Mouse (Mus musculus): Measurements from ENCODE around the gene Atp2b2.

The Atp2b2 gene

DNA sequence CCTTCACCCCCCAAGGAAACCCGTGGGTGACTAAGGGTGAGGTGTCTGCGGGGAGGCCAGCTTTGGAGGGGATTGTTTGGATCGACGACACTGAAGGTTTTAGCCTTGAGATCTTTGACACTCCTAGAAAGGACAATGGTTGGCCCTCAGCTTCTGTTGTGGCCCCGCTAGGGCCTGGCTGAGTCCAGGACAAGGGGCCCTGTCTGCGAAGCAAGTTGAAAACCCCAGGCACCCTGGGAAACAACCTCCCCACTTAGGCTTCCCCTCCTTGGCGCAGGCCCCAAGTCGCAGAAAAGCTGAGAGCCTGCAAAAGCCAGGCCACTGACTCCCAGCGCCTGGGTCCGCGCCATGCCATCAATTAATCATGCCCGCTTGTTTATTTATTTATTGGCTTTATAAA is at the start of gene Atp2b2:
Atp2b2 (minus strand) TSS at position 282 of the 400 bp plus-strand sequence.
- no peak for DNase-seq (ENCODE audit: low spot score)

DNA sequence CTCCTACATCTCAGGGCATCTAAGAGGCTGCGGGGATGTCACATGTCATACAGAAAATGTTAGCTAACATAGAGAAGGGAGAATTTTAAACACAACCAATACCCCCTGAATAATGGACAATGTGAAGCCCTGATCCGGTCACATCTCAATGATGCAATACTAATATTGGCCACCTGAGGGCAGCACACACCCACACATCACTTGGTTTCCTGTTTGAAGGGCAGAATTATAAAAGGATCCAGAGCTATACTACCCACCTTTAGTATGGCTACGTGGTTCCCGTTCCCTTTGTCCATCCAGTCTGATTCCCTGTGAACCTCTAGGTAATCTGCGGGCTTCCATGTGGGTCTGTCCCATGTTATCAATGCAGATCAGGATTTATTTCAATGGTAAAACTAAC is 47.2 kb upstream of the Atp2b2 start:
- no peak for DNase-seq (ENCODE audit: low spot score)

DNA sequence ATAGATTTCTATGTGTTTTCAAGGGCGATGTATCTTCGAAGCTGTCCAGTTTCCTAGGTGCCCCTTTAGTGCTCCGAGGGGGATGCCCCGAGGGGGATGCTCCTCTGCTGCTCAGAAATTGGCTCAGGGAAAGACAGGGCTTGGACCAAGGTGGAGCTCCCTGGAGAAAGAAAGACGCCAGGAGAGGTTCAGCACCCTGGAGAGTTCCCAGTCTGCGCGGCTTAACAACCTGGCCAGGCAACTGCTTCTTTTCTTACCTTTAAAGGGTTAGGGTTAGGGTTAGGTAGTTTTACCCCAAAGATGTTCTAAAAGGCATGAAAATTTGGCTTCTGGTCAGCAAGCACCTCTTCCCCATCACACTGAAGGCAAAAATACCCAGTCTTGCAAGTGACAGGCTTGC is 44.7 kb upstream of the Atp2b2 start:
- no peak for DNase-seq (ENCODE audit: low spot score)

DNA sequence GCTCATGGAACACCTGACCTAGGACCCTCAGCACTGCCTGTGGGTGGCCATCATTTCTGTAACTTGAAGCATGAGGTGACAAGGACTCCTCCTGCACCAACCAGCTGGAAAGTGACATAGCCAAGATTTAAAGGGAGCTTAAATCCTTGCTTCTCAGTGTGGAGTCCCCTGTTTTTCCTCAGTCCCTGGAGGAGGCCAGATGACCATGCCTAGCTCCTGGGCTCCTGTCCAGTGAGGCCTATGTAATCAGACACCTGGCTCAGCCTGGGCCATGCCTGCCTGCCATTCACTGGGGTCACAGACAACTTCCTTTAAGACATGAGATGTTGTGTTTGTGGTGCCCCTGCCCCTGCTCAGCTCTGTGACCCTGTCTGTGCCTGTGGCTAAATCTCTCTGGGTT is 36.1 kb upstream of the Atp2b2 start:
- no peak for DNase-seq (ENCODE audit: low spot score)

DNA sequence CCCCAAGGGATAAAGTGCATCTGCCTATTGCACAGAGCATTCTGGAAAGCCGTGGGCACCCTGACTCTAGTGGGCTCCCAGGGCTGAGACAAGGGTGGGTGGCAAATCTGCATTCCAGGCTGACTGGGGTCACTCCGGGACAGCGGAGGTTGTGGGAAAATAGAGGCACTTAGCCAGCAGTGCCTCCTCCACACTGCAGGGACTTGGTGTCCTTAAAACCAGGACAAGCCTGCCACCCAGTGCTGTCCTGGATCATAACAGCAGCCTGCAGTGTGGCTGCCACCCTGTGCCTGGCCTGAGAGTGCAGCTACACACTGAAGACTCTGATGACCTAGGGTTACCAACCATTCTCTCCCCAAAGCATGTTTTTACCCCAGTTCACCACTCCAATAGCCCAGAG is 34.1 kb upstream of the Atp2b2 start:
- no peak for DNase-seq (ENCODE audit: low spot score)

DNA sequence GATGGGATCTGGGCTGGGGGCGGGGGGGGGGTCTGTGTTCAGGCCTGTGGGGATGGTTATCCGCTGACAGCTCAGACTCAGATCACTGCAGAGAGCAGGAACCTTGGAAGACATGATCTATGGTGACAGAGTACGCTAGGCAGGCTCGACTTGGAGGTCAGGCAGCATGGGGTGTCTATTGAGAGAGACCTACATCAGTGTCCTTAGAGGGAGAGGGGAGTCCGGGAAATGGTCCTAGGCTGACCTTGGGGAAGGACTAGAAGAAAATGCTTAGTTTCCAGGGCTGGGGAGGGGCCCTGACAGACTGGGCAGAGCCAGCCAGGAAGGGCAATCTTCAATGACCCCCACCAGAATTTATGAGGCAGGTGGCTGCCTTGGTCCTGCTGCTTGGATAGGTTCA is 33.6 kb upstream of the Atp2b2 start:
- no peak for DNase-seq (ENCODE audit: low spot score)

DNA sequence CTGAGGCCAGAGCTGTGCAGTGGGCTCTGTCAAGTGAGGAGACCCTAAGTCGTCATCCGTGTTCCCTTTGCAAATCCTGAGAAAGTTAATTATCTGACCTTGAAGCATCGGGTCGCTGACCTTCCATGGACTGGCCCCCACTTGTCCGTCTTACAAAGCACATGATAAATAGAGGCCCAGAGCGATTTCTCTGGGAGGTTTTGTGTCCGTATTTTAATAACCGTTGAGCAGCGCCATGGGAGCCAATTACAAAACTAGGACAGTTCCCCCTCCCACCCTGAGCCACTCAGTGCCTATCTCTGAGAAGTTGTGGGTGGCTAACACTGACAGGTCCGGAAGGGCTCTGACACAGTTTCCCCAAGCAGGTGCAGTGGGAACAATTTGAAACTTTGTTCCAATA is 32.5 kb upstream of the Atp2b2 start:
- no peak for DNase-seq (ENCODE audit: low spot score)

DNA sequence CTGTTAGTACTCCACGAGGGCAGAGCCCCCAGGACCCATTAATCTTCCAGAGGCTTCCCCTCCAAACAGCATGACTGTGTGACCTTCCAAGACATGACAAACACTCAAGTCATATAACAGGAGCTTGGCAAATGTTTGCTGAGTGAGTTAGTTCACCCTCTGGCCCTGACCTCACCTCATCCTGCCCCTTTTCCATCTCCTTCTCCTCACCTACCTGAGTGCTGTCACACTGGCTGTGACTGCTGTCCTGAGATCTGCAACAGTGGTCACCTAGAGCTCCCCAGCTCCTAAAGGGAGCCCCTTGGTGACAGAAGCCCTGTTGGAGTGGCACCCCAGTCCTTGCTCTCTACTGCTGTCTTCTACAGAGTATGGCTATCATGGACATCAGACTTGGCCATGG is 31.8 kb upstream of the Atp2b2 start:
- DNase-seq (ENCODE audit: low spot score), result no peak

DNA sequence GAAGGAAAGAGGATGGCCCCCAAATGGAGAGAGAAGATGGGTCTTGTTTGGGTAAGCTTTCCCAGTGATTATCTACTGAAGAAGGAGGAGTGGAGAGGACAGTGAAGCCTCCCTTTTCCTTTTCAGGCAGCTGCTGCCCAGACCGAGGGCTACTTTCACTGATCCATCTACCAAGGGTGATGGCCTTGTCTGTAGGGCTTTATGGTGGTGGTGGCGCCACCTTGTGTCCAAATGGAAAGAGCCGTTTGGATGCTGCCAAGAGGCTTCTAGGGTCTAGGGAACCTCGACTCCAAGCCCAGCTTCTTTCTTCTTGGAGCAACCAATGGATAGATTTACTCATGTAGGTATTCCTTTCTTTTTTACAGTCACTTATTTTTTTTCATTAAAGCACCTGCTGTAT is 29.2 kb upstream of the Atp2b2 start:
- DNase-seq (ENCODE audit: low spot score), result no peak

DNA sequence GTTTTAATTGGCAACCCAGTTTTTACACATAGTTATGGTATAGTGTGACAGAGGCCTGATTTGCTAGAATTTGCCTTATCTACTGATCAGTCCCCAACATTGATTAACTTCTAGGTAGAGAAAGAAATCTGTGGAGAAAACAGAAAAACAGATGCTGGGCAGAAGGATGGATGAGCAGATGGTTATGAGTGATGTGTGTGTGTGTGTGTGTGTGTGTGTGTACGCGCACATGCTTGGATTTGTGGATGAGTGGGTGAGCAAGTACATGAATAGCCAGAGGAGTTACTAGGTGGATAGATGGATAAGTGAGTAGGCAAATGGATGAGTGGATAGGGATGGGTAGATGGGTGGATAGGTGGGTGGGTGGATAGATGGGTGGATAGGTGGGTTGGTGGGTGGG is 20.7 kb upstream of the Atp2b2 start:
- DNase-seq (ENCODE audit: low spot score), result no peak

DNA sequence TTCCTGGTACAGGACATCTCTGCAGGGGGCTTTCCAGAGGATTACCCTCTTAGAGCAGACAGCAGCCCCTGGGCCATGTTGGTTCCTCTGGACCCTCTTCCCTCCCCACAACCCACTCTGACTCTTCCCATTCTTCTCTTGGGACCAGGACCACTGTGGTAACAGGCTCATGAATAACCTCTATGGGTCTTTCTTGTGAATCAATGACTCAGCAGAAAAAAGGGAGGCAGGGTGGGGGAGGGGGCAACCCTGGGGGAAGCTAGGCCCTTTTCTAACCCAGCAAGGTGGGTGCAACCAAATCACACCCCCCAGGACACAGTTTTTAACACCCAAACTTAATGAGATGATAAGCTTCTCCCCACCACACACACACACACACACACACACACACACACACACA is 20.3 kb upstream of the Atp2b2 start:
- no peak for DNase-seq (ENCODE audit: low spot score)

DNA sequence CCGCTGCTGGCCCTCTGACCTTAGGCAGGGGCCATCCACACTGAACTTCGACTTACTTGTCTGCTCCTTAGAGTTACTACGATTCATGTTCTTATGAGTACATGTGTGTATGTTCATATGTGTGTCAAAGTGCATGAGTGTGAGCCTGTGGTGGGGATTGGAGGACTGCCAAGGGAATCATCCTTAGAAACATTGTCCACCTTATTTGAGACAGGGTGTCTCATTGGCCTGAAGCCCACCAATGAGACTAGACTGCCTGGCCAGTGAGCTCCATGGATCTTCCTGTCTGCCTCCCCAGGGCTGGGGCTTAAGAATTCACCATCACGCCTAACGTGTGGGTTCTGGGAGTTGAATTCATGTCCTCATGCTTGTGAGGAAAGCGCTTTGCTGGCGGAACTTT is 16.8 kb upstream of the Atp2b2 start:
- DNase-seq (ENCODE audit: low spot score), result no peak

DNA sequence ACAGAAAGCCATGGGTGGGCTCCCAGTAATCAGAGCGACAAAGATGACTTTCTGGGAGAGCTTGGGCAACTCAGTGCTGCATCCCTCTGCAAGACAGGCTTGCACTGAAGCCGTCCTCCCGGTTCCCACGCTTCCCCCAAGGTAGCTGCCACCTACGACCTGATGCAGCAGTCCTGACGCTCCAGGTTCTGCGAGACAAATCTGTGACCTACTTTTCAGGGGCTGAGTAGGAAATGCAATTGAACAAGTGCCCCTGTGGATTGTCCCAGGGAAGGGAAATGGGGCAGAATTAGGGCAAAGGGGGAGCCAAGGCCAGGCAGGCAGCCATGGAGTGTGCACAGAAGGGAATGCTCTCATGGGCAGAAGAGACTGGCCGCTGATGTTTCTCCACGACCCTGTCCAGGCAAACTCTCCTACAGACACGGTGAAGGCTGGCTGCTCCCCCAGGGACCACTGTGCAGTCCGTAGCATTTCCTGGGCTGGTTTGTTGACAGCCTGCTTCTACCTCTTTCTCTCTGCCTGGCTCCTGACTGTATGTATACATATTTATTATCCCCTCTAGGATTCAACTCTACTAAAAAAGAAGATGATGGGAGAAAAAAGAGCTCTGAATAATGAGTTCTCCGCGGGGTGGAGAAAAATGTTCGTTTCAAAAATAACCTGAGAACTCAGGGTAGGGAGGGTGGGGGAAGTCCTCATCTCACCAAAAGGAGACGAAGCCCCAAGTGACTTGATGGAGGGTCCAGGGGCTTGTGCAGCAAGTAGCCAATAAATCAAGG is 15.8 kb upstream of the Atp2b2 start:
- DNase-seq (ENCODE audit: low spot score), result no peak

DNA sequence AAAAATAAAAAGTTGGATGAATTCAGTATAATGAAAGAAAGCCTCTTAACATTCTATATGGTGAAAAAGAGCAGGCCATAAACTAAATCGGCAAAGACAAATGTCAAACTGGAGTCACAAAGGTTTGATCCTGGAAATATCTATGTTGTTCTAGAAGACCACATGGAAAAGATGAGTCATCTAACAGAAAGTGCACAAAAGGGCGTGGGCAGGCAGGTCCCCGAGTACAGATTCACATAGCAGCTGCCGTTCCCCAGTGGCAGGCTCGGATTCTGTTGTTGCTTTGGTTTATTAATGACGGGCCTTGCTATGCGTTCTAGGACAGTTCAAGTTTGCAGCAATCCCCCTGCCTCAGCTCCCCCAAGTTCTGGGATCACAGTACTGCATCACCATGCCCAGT is 12.9 kb upstream of the Atp2b2 start:
- DNase-seq (ENCODE audit: low spot score), result no peak

DNA sequence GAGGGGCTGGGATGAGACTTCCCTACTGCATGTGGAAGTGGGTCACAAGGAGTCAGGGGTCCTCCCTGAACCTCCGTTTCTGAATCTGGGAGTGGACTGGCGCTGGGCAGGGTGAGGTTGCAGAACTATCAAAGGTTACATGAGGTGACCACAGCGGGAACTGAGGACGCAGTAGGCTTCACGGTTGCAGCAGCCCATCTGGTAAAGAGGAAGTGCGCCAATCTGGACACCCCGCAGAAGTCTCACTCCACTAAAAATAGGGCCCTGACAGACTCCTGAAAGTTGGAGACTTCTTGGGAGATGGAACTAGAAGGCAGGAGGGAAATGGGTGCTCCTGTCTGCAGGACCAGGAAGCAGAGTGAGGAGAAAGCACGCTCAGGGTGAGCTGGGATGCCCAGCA is 2.5 kb upstream of the Atp2b2 start:
- DNase-seq (ENCODE audit: low spot score), result no peak

DNA sequence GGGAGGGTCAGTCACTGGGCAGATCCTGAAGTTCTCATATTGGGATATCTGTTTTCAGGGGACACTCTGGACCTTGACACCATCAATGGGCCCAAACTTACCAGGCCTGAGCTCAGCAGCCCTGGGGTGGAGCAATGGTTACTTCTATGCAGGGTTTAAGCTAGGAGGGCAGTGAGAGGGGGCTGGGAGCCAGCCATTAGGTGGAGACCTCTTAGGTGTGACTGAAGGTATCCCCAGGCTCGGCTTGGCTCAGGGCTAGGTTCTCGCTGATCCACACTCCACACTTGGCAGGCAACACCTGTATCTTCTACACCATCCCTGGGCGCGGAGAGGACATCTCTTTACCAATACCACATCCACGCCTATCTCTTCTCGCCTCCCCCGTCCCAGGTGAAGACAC is 423 bp upstream of the Atp2b2 start:
- DNase-seq (ENCODE audit: low spot score), result no peak

DNA sequence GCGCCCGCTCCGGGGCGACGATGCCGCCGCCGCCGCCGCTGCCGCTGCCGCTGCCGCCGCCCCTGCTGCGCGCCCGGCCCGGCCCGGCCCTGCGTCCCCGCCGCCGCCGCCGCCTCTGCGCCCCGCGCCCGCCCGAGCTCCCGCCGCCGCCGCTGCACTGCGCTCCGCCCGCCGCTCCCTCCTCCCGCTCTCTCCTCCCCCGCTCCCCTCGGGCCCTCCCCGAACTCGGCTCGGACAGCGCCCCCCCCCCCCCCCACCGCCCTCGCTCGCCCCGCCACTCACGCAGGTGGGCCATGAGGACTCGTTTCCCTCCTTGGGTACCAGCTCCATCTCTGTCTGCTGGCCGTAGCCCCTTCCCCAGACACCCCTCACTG is 515 bp downstream of the Atp2b2 start:
- no peak for DNase-seq (ENCODE audit: low spot score)

DNA sequence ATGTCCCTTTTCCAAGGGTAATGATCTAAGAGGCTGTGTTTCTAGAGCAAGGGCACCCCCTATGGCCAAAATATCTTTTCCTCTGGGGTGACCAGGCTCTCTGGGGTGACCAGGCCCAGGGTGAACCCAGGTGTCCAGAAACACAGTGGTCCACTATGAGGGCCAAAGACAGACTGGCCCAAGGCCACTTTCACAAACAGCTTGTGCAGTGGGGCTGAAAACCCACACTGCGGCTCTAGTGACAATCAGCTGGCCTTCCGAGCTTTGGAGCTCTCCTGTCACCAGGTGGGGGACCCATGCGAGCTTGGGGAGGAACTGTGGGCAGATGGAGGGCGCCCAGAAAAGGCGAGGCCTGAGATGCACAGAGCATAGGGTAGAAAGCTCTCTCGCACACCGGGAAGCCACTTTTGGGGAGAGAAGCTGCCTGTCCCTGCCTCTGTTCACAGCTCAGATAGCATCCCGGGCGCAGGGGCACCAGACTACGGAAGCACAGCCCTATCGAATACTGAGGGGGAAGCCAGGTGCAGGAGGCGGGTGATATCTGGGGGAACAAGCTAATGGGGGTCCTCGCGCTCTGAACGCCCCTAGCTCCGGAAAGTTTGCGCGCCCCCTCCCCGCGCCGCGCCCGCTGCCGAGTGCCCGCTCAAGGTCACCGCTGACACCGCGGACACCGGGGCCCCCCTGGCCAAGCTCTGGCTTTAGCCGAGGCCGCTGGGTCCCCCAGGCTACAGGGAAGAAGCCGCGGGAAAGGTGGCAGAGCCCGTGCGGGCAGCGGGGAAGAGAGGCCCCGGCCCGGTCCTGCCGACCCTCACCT is 1.1 kb downstream of the Atp2b2 start:
- no peak for DNase-seq (ENCODE audit: low spot score)

DNA sequence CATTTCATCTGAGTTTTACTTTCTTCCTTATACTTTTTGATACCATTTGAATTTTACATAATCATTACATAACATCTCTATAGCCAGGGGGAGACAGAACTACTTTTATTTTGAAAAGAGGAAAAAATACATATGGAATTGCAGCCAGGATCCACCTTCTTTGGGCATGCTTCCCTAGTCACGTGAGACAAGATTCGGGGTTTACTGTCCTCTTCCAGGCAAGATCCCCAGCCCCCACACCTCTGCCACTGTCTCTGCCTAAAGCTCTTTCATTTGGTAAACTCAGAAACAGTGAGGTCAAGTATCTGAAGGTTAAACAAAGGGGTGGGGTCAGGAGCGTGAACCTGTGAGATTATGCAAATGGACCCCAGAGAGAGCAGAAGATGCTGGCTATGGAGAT is 6.7 kb downstream of the Atp2b2 start:
- DNase-seq (ENCODE audit: low spot score), result no peak

DNA sequence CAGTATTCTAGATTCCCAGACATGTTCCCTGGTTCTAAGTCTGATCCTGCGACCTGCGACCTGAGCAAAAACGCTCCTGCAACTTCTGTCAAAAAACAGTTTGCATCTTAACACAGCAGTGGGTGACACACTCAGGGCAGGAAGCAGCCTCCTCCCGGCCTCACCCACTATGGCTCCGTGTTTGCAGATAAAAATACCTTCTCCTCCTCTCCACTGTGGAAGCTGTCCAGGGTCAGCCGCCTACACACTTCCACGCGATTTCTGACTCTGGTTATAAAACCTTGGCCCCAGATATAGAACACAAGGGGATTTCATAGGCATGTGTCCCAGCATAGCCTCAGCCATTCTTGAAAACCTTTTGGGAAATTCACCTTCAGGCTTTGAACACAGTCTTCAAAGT is 9.6 kb downstream of the Atp2b2 start:
- no peak for DNase-seq (ENCODE audit: low spot score)

DNA sequence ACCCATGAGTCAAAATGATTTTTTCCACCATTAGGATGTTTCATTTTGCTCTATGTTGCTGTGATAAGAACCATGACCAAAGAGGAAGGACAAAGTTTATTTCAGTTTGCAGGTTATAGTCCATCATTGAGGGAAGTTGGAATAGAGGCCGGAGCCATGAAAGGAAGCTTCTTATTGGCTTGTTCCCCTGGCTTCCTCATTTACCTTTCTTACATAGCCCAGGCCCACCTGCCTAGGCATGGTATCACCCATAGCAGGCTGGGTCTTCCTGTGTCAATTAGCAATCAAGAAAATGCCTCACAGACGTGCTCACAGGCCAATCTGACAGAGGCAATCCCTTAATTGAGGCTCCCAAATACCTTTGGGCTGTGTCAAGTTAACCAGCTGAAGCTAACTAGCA is 18.6 kb downstream of the Atp2b2 start:
- no peak for DNase-seq (ENCODE audit: low spot score)

DNA sequence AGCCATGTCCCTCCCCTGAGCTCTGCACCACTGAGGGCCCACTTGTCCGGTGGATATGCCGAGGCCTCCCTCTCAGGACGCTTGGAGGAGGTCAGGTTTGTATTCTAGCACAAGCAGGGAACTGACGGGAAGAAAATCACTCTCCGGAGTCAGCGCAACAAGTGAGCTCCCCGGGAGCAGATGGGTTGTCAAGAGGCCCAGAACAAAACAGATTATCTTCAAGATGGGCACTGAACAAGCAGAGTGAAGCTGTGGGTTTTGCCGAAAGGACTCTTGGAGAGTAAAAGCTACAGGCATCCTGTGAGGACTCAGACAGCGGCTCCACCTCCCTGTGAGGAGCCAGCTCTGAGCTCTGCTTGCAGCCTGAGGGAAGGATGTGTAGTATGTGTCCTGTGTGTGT is 20.3 kb downstream of the Atp2b2 start:
- DNase-seq (ENCODE audit: low spot score), result no peak

DNA sequence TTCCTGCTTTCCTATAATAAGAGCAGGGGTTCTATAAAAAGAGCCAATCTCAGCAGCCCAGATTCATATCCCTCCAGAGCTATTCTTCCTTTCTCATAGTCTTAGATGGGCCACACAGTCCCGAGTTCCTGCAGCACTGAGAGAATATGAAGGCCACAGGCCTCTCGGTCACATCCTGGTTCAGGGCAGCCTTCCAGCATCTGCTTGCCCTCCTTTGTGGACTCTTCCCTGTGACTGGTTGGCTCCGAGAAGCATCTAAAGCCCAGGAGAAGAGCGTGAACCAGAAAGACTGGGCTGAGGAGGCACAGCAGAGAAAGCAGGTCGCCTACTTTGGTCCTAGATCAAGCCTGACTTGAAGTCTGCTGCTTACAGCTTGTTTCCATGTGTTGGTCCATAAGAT is 28.6 kb downstream of the Atp2b2 start:
- no peak for DNase-seq (ENCODE audit: low spot score)

DNA sequence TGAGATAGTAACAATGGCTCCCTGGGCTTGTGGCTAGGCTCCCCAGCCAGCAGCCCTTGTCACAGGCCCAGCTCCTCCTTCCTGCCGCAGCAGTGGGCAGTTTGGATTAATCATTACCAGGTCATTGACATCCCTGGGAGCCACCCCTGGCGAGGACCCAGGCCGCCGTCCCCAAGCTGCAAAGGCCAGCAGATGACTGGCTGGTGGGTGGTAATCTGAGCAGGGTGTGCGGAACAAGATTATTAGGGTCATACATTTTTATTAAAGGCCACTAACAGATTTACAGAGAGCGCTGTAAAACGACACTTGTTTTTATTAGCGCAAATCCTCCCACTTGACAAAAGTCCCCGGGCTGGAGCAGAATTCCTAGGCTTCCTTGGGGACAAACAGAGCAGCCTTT is 29.6 kb downstream of the Atp2b2 start:
- DNase-seq (ENCODE audit: low spot score), result no peak
